Mouse (Mus musculus): ENCODE data around the gene Lman2l. TPM values are rescaled to one million over a fixed set of nuclear protein-coding genes. Genes with fewer than 3 reads are reported as not detected.

The Lman2l gene
- total RNA-seq, 2 experiments from 2014 or later = 61.4 to 63.8 TPM

GRCm38 (mm10) chr1:36461829-36462228 is 16.8 kb upstream of the Lman2l start:
- no peak for DNase-seq (ENCODE audit: extremely low spot score in 1 of 2, low spot score in 1 of 2)

DNA sequence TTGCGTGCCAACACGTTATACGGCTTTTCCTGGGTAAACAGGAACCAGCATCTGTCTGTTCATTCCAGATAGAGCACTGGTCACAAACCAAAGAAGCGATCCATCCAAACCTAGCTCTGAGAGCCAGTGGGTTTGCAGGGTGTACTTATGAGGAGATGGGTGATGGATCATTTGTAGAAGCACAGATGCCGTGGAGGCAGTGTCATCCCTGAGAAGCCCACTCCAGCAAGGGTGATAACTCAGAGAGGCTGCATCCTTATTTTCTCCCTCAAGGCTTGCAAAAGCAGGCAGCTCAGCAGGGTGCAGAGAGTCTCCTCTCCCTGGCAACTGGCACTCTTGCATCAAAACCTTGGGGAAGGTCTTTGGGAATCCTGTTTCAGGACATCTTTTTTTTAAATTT is 13.1 kb upstream of the Lman2l start:
- no peak for DNase-seq (ENCODE audit: extremely low spot score in 1 of 2, low spot score in 1 of 2)

GRCm38 (mm10) chr1:36457388-36458014 is 12.4 kb upstream of the Lman2l start:
- DNase-seq (ENCODE audit: extremely low spot score in 1 of 2, low spot score in 1 of 2) = no peak

DNA sequence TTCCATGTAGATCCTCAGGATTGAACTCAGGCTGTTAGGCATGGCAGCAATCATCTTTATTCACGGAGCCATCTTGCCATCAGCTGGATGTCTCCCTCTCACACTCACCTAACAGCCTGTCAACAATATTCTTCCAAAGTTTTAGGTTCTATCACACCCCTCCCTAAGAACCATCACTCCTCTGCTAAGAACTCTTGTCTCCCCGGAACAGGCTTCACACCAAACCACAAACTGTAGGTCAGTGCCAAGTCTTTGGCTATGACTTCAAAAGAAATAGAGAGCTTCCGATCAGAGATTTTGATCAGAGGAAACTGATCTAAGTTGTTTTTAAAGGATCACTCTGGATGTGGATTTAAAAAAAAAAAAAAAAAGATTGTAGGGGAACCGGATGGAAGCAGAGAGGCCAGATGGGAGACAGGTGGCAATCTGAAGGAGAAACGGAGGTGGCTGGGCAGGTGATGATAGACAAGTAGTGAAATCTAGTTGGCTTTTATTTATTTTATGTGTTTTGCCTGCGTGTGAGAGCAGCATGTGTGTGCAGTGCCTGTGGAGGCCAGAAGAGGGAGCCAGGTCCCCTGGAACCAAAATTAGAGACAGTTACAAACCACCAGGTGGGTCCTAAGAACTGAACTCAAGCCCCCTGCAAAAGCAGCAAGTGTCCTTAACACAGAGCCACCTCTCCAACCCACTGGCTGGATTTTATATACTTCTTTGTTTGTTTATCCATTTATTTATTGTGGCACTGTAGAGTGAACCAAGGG is 9.2 kb upstream of the Lman2l start:
- no peak for DNase-seq (ENCODE audit: extremely low spot score in 1 of 2, low spot score in 1 of 2)

DNA sequence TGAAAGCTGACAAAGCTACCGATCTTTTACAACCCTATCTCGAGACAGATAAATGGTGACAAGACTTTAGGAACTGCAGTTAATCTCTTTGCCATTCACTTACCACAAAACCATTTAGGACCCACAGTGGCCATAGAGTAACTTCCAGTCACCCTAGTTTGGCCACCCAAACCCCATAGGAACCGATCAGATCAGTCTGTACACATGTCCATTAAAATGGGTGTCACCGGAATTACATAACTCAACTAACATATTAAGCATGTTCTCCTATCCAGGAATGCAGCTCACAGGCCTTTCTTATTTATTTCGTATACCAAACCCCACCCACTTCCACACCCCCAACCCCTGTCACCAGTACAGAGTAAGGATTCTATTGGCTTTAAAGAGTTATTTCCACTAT is 1.8 kb upstream of the Lman2l start:
- no peak for DNase-seq (ENCODE audit: extremely low spot score in 1 of 2, low spot score in 1 of 2)

DNA sequence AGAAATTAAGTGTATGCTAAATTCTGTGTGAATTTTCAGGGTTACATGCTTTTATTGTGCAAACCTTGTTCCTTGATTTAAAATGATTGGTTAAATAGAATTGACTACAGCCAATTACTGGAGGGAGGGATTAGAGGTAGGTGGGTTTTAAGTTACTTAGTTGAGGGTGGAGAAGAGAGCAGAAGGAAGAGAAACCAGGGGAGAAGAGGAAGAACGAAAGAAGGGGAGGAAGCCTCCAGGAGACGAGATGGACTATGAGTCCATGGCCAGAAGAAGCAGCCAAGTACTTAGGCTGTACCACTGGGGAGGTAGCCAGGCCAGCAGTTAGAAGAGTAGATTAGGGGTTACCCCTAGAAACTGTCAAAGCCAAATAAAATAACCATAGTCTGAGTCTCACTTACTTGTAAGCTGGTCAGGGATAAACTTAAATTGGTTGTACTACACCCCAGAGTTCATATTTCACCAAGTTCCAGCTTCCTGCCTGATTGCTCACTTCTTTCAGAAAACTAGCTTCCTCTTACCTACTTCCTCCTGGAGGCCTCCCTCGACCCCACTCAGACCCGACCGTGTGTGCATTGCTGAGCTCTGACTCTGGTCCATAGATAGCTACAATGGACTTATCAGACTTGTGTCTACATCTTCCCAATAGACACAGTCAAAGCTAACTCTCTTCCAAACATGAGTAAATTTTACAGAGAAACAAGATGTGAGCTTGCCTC is 1.2 kb upstream of the Lman2l start:
- no peak for DNase-seq (ENCODE audit: extremely low spot score in 1 of 2, low spot score in 1 of 2)

- no peak for DNase-seq (ENCODE audit: extremely low spot score in 1 of 2, low spot score in 1 of 2)
These were observed 437 bp upstream of the Lman2l start for GRCm38 (mm10) chr1:36445508-36445907.

DNA sequence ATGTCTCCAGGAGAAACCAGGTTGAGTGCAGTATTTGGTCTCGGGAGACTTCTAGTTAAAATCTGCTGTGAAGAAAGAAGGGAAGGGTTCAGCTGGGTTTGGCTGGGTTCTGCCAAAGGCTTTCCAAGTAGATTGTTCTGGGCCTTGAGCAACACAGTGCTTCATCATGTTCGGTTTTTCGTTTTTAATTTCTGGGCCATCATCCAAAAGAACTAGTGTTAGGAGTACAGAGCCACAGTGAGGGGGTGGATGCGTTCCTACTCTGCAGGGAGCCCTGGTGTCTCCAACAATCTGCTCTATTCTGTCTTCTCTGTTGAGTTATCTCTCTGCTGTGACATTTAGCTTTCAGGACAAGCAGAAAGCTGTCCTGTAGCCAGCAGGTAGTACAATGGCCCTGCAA is 4.0 kb downstream of the Lman2l start:
- peak in 1 of 2 experiments; percentile 32 for DNase-seq (ENCODE audit: extremely low spot score in 1 of 2, low spot score in 1 of 2)

DNA sequence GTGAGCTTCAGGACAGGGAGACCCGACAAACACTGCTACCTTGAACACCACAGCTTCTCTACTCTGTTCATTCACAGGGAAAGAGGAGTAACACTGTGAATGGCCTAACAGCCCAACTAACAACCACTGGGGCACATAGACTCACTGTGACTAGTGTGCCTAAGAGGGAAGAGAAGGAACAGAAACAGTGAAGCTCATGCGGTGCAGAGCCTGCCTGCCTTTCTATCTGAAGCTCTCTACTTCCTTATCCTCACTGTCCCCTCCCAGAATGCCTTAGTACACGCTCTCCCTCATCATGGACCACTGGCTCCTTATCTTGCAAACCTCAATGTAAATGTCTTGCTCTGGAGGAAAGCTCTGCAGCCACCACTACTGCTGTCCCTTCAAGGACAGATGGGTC is 7.8 kb downstream of the Lman2l start:
- no peak for DNase-seq (ENCODE audit: extremely low spot score in 1 of 2, low spot score in 1 of 2)

- no peak for DNase-seq (ENCODE audit: extremely low spot score in 1 of 2, low spot score in 1 of 2)
These were observed 8.6 kb downstream of the Lman2l start for GRCm38 (mm10) chr1:36436515-36436914.

GRCm38 (mm10) chr1:36435071-36435470 is 10.0 kb downstream of the Lman2l start:
- DNase-seq (ENCODE audit: extremely low spot score in 1 of 2, low spot score in 1 of 2) = no peak

- DNase-seq (ENCODE audit: extremely low spot score in 1 of 2, low spot score in 1 of 2) = no peak
These were observed 11.5 kb downstream of the Lman2l start for GRCm38 (mm10) chr1:36433616-36434015.

GRCm38 (mm10) chr1:36432999-36433398 is 12.1 kb downstream of the Lman2l start:
- no peak for DNase-seq (ENCODE audit: extremely low spot score in 1 of 2, low spot score in 1 of 2)

- DNase-seq (ENCODE audit: extremely low spot score in 1 of 2, low spot score in 1 of 2) = no peak
These were observed 15.6 kb downstream of the Lman2l start for GRCm38 (mm10) chr1:36429511-36429910.

GRCm38 (mm10) chr1:36404531-36404930 is 40.5 kb downstream of the Lman2l start:
- DNase-seq (ENCODE audit: extremely low spot score in 1 of 2, low spot score in 1 of 2) = no peak

DNA sequence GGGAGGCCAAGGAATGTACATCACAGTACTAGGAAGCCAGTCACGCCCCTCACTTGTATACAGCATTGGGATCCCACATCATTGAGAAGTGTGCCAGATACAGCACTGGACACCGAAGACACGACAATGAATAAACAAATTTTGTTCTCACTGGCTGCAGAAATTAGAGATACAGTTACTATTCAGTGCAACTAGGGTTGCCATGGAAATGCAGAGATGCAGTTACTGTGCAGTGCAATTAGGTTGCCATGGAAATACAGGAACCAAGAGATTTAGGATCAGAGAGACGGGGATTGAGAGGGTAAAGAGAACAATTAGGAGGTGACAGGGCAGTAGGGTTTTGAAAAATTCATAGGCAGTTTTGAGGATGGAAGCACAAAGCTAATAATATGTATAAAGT is 43.6 kb downstream of the Lman2l start:
- DNase-seq (ENCODE audit: extremely low spot score in 1 of 2, low spot score in 1 of 2) = no peak

DNA sequence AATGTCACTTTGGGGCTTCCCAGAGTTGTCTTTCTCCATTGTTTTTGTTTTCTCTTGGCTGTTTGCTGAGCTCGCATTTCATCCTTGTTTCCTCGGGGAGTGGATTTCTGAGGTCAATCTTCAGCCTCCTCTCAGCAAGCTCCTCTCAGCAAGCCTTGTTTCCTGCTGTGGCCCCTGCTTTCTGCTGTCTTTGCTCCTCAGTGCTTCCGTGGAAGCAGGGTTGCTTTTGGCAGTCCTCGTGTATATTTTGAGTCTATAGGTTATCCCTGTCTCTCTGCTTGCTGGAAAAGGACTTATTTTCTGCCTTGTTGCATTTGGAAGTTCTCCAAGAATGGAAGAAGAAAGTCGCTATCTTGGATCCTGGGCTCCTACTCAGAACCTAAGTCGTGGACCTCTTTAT is 48.0 kb downstream of the Lman2l start:
- no peak for DNase-seq (ENCODE audit: extremely low spot score in 1 of 2, low spot score in 1 of 2)

GRCm38 (mm10) chr1:36379582-36379981 is 65.5 kb downstream of the Lman2l start:
- DNase-seq (ENCODE audit: extremely low spot score in 1 of 2, low spot score in 1 of 2) = no peak

- no peak for DNase-seq (ENCODE audit: extremely low spot score in 1 of 2, low spot score in 1 of 2)
These were observed 66.2 kb downstream of the Lman2l start for GRCm38 (mm10) chr1:36378880-36379279.

GRCm38 (mm10) chr1:36371934-36372845 is 72.9 kb downstream of the Lman2l start, which contains the start of gene Fer1l5:
Gene Fer1l5 (plus strand): TSS chr1:36372291.
- DNase-seq (ENCODE audit: extremely low spot score in 1 of 2, low spot score in 1 of 2) = no peak

Data from layer of hippocampus, postnatal 25 days (tissue).